Mouse (Mus musculus): ENCODE data around the gene Gm28305. TPM values are rescaled to one million over a fixed set of nuclear protein-coding genes. Genes with fewer than 3 reads are reported as not detected.
A peak's percentile ranks its signal among the peaks of the same experiment; 100 is the strongest.

The Gm28305 gene
- polyA plus RNA-seq, 1 experiment, result not detected

GRCm38 (mm10) chr9:104109151-104109550 lies 68.7 kb downstream of the Gm28305 start:
- peaks cover 16% of the 10 kb centered on the region for H3K36me3 ChIP-seq (replicated peaks; ENCODE audit: low read length)
- peaks cover 3% of the 10 kb centered on the region; the same call in 1 of the 2 replicates for H3K9me3 ChIP-seq
- TF ChIP-seq FLI1 (IDR thresholded peaks at IDR 0.05; ENCODE audit: low read length) (no peak), GATA1 (IDR thresholded peaks at IDR 0.05; ENCODE audit: borderline replicate concordance, low read length) (no peak)
- H3K4me1 ChIP-seq, result peaks cover 25% of the 10 kb centered on the region
- no peaks in the 10 kb centered on the region for H3K27me3 ChIP-seq (replicated peaks)
- H3K4me3 ChIP-seq (replicated peaks), result peak overlapping the region; percentile 43

- H3K9me3 ChIP-seq, result no peaks in the 10 kb centered on the region
- H3K4me1 ChIP-seq, result peaks cover 18% of the 10 kb centered on the region
- peaks cover 59% of the 10 kb centered on the region for H3K36me3 ChIP-seq (replicated peaks; ENCODE audit: low read length)
- H3K4me3 ChIP-seq (replicated peaks), result no peak overlapping the region
- no peaks in the 10 kb centered on the region for H3K27me3 ChIP-seq (replicated peaks)
- TF ChIP-seq GATA1 (IDR thresholded peaks at IDR 0.05; ENCODE audit: borderline replicate concordance, low read length) (no peak), FLI1 (IDR thresholded peaks at IDR 0.05; ENCODE audit: low read length) (no peak)
Observed at GRCm38 (mm10) chr9:104123101-104123500, 82.6 kb downstream of the Gm28305 start.

- Histone ChIP-seq H3K36me3 (replicated peaks; ENCODE audit: low read length) (peaks cover 56% of the 10 kb centered on the region), H3K9me3 (no peaks in the 10 kb centered on the region), H3K27me3 (replicated peaks) (no peaks in the 10 kb centered on the region), H3K4me1 (peaks cover 18% of the 10 kb centered on the region), H3K4me3 (replicated peaks) (no peak overlapping the region)
- TF ChIP-seq FLI1 (IDR thresholded peaks at IDR 0.05; ENCODE audit: low read length) (no peak), GATA1 (IDR thresholded peaks at IDR 0.05; ENCODE audit: borderline replicate concordance, low read length) (no peak)
Observed at GRCm38 (mm10) chr9:104123622-104124021, 83.2 kb downstream of the Gm28305 start.

Other genes starting within 250 kb of the Gm28305 start
- gene Nphp3, start 38.1 kb upstream of the Gm28305 start, polyA plus RNA-seq (2012; ENCODE audit: insufficient read depth, low replicate concordance), result 0.25 TPM in 1 of 2 replicates, not detected in the other
- 2.4 and 12.0 TPM in 2 replicates for gene Uba5, start 22.5 kb downstream of the Gm28305 start, polyA plus RNA-seq (2012; ENCODE audit: insufficient read depth, low replicate concordance)
- 14.6 and 20.5 TPM in 2 replicates for gene Acad11, start 22.7 kb downstream of the Gm28305 start, polyA plus RNA-seq (2012; ENCODE audit: insufficient read depth, low replicate concordance)
- not detected in 2 replicates for gene Ackr4, start 86.3 kb downstream of the Gm28305 start, polyA plus RNA-seq (2012; ENCODE audit: insufficient read depth, low replicate concordance)
- 3.0 and 4.5 TPM in 2 replicates for gene Dnajc13, start 222.3 kb downstream of the Gm28305 start, polyA plus RNA-seq (2012; ENCODE audit: insufficient read depth, low replicate concordance)